Mouse (Mus musculus): ENCODE results near the gene Zfyve16. TPM values are rescaled to one million over a fixed set of nuclear protein-coding genes. Genes with fewer than 3 reads are reported as not detected.

The Zfyve16 gene
- polyA plus RNA-seq, 1 experiment from 2014 or later = 10.9 TPM

- 81% methylated on average over 3 of the region's 3 CpGs for WGBS
These were observed 66.0 kb downstream of the Zfyve16 start for GRCm38 (mm10) chr13:92464698-92465097.

DNA sequence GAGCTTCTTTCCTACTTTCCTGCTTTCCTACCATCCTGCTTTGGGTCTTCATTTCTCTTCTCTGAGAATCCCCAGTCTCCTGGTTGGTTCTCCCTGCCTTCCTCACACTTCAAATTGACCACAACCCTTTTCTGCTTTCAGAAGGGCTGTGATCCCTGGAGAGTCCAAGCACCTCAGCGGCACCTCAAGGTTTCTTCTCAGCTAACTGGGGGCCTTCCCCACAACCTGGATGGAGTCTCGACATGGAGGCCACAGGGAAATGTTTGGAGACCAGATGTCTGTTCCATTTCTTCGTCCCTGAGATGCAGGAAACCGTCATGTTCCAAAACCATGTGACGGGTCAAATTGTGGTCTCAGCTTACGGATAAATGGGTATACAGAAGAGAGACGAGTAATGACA lies 83.8 kb downstream of the Zfyve16 start:
- H3K4me2 ChIP-seq = no peak overlapping the region
- WGBS = 88% methylated on average over 7 of the region's 7 CpGs
- no peaks in the 10 kb centered on the region for H3K9me3 ChIP-seq
- no peaks in the 10 kb centered on the region for H3K4me1 ChIP-seq
- H3K27ac ChIP-seq = no peak overlapping the region
- no peak for ATAC-seq (ENCODE audit: insufficient number of reproducible peaks, low FRiP score, low TSS enrichment, low read depth)
- H3K9ac ChIP-seq = no peak overlapping the region
- H3K27me3 ChIP-seq = no peaks in the 10 kb centered on the region
- no peaks in the 10 kb centered on the region for H3K36me3 ChIP-seq
- H3K4me3 ChIP-seq = no peak overlapping the region

More at GRCm38 (mm10) chr13:92464698-92465097, 66.0 kb downstream of the Zfyve16 start:
- no peaks in the 10 kb centered on the region; the same call in 1 of the 2 replicates for H3K36me3 ChIP-seq
- H3K4me1 ChIP-seq = no peaks in the 10 kb centered on the region
- no peak overlapping the region for H3K9ac ChIP-seq
- no peaks in the 10 kb centered on the region for H3K27me3 ChIP-seq
- no peak for ATAC-seq (ENCODE audit: insufficient number of reproducible peaks, low FRiP score, low TSS enrichment, low read depth)
- no peak overlapping the region for H3K4me2 ChIP-seq
- H3K9me3 ChIP-seq = no peaks in the 10 kb centered on the region
- no peak overlapping the region for H3K4me3 ChIP-seq
- no peak overlapping the region for H3K27ac ChIP-seq

DNA sequence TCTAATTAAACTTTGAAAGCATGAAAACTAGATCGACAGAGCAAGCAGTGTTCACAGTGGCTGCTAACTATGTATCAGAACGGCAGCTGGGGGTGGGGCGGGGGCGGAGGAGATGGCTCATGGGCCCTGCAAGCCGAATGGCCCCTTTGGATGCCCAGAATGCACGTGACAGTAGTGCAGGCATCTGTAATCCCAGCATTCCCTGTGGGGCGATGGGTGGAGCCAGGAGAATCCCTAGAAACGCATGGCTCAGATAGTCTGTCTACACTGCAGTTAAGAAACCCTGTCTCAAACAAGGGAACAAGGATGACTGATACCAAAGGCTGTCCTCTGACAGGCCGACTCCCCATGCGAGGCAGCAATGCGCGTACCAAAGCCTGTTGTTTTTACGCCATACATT lies 90.4 kb downstream of the Zfyve16 start:
- WGBS = 77% methylated on average over 13 of the region's 13 CpGs

DNA sequence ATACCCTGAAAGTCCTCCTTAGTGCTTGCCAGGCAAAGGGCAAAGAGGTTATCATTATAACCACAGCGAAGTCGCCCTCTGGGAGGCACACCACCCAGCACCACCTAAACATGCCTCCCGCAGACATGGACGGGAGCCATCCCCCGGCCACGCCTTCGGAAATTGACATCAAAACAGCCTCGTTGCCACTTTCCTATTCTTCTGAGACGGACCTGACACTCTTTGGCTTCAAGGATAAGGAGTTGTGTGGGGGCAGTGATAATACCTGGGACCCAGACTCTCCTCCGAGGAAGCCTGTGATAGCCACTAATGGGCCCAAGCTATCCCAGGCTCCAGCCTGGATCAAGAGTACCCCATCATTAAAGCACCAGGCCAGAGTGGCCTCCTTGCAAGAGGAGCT lies 92.0 kb downstream of the Zfyve16 start:
- H3K4me1 ChIP-seq = no peaks in the 10 kb centered on the region
- H3K36me3 ChIP-seq = no peaks in the 10 kb centered on the region
- H3K9me3 ChIP-seq = no peaks in the 10 kb centered on the region
- no peak overlapping the region for H3K27ac ChIP-seq
- ATAC-seq (ENCODE audit: insufficient number of reproducible peaks, low FRiP score, low TSS enrichment, low read depth) = no peak
- H3K27me3 ChIP-seq = no peaks in the 10 kb centered on the region
- 92% methylated on average over 10 of the region's 10 CpGs for WGBS
- H3K4me3 ChIP-seq = no peak overlapping the region
- no peak overlapping the region for H3K4me2 ChIP-seq
- no peak overlapping the region for H3K9ac ChIP-seq

More for the DNA sequence above, 90.4 kb downstream of the Zfyve16 start:
- ATAC-seq (ENCODE audit: insufficient number of reproducible peaks, low FRiP score, low TSS enrichment, low read depth) = no peak
- Histone ChIP-seq H3K4me1 (no peaks in the 10 kb centered on the region), H3K27ac (no peak overlapping the region), H3K27me3 (no peaks in the 10 kb centered on the region), H3K9me3 (no peaks in the 10 kb centered on the region), H3K36me3 (no peaks in the 10 kb centered on the region), H3K9ac (no peak overlapping the region), H3K4me2 (no peak overlapping the region), H3K4me3 (no peak overlapping the region)

Other genes starting within 250 kb of the Zfyve16 start
- 0.67 and 1.3 TPM in 2 replicates for gene Gm20379, start 224.9 kb downstream of the Zfyve16 start, polyA plus RNA-seq (2015; fragmentation: Nextera tagmentation; extraction: Ambion mirVana)
- 11.8 and 12.2 TPM in 2 replicates for gene Dhfr, start 176.1 kb downstream of the Zfyve16 start, polyA plus RNA-seq (2015; fragmentation: Nextera tagmentation; extraction: Ambion mirVana)
- 21.4 and 22.1 TPM in 2 replicates for gene Msh3, start 175.9 kb downstream of the Zfyve16 start, polyA plus RNA-seq (2015; fragmentation: Nextera tagmentation; extraction: Ambion mirVana)
- 0.05 and 0.12 TPM in 2 replicates for gene Ankrd34b, start 105.0 kb downstream of the Zfyve16 start, polyA plus RNA-seq (2015; fragmentation: Nextera tagmentation; extraction: Ambion mirVana)
- gene Fam151b, start 46.9 kb downstream of the Zfyve16 start, polyA plus RNA-seq (2015; fragmentation: Nextera tagmentation; extraction: Ambion mirVana) = 0.37 TPM in 1 of 2 replicates, not detected in the other
- not detected in 2 replicates for gene Spz1, start 45.3 kb upstream of the Zfyve16 start, polyA plus RNA-seq (2015; fragmentation: Nextera tagmentation; extraction: Ambion mirVana)
- gene Serinc5, start 80.2 kb upstream of the Zfyve16 start, polyA plus RNA-seq (2015; fragmentation: Nextera tagmentation; extraction: Ambion mirVana) = 19.3 and 19.7 TPM in 2 replicates

All from limb, embryonic 15.5 days (tissue).